Mouse (Mus musculus): Measurements from ENCODE around the gene Zfp13. TPM values are rescaled to one million over a fixed set of nuclear protein-coding genes. Genes with fewer than 3 reads are reported as not detected.
A peak's percentile ranks its signal among the peaks of the same experiment; 100 is the strongest.
"Not testable (repeated sequence)": the region's sequence is repeated elsewhere in the genome, so short reads cannot be mapped to it uniquely, and the experiment has no call there.

Zfp13 gene
- polyA plus RNA-seq, 1 experiment from 2014 or later = 7.3 TPM

DNA sequence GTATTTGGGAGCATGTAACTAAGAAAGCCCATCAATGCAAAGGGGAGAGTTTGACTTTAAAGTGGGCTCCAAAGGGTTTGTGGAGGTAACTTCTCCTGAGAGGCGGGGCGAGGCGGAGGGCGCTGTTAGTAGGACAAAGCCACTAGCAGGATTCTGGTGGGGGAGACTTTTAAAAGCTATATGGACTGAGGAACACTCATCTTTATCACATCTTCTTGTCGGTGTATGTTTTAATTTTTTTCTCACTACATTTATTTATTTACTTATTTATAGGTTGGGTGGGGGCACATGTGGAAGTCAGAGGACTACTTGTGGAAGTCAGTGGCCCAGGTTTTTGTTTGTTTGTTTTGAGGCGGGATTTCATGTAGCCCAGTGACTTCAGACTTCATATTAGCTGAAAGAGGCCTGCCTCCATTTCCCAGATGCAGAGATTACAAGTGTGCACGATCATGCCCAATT, 347 bp upstream of the Zfp13 start:
- Histone ChIP-seq H3K9me3 (replicated peaks; ENCODE audit: control insufficient read depth, low read length) (no peaks in the 10 kb centered on the region), H3K27ac (ENCODE audit: low read length) (peak overlapping the region; percentile 88), H3K9ac (ENCODE audit: low read length) (peak overlapping the region; percentile 71), H3K4me1 (ENCODE audit: control insufficient read depth, insufficient read depth, low read length) (peaks cover 13% of the 10 kb centered on the region), H3K36me3 (ENCODE audit: control insufficient read depth, insufficient read depth) (no peaks in the 10 kb centered on the region), H3K4me3 (ENCODE audit: low read length) (peak overlapping the region; percentile 64), H3K27me3 (ENCODE audit: control insufficient read depth, insufficient read depth, low read length) (no peaks in the 10 kb centered on the region), H3K4me2 (ENCODE audit: low read depth, low read length) (peak overlapping the region; percentile 91)
- ATAC-seq (replicated peaks; ENCODE audit: extremely low read depth, insufficient read depth, low FRiP score) = 0 out of 2 replicates have a peak, but pooled peaks have one; percentile 1
- 22% methylated on average over 7 of the region's 7 CpGs for WGBS

DNA sequence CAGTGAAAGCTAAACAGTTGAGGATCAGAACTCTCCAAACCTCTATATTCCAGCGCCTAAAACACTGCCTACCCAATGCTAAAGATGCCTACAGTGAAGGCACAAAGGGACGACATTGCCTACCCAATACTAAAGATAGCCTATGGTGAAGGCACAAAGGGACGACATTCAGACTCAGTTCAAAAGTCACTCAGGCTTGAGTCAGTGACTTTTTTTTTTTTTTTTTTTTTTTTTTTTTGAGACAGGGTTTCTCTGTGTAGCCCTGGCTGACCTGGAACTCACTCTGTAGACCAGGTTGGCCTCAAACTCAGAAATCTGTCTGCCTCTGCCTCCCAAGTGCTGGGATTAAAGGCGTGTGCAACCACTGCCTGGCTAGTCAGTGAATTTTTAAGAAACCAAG, 4.1 kb downstream of the Zfp13 start:
- not testable (repeated sequence) for H3K27ac ChIP-seq (ENCODE audit: low read length); H3K27me3 ChIP-seq (ENCODE audit: control insufficient read depth, insufficient read depth, low read length); H3K9me3 ChIP-seq (replicated peaks; ENCODE audit: control insufficient read depth, low read length); H3K36me3 ChIP-seq (ENCODE audit: control insufficient read depth, insufficient read depth); H3K4me3 ChIP-seq (ENCODE audit: low read length); H3K4me2 ChIP-seq (ENCODE audit: low read depth, low read length); ATAC-seq (replicated peaks; ENCODE audit: extremely low read depth, insufficient read depth, low FRiP score); H3K9ac ChIP-seq (ENCODE audit: low read length)
- 72% methylated on average over 4 of the region's 4 CpGs for WGBS
- peaks cover 19% of the 10 kb centered on the region for H3K4me1 ChIP-seq (ENCODE audit: control insufficient read depth, insufficient read depth, low read length)

DNA sequence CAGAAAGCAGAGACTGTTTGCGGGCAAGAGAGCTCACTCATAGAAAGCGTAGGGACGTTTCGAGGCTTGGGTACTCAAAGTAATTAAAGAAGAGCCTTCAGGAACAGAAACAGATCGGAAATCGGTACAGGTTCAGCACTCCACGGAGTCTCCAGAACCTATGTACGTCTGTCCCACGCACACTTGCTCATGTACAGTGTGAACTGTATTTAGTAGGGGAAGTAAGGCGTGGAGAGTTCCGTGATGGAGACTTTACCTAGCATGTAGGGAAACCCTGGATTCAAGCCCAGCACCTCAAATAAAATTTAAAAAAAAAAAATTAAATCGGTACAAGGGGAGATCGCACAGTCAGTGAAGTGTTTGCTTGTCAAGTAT, 6.4 kb downstream of the Zfp13 start:
- no peaks in the 10 kb centered on the region for H3K27me3 ChIP-seq (ENCODE audit: control insufficient read depth, insufficient read depth, low read length)
- H3K4me2 ChIP-seq (ENCODE audit: low read depth, low read length) = peak overlapping the region; percentile 96
- ATAC-seq (replicated peaks; ENCODE audit: extremely low read depth, insufficient read depth, low FRiP score) = no peak
- 11% methylated on average over 13 of the region's 13 CpGs for WGBS
- H3K9me3 ChIP-seq (replicated peaks; ENCODE audit: control insufficient read depth, low read length) = no peaks in the 10 kb centered on the region
- peak overlapping the region; percentile 65 for H3K4me3 ChIP-seq (ENCODE audit: low read length)
- no peaks in the 10 kb centered on the region for H3K36me3 ChIP-seq (ENCODE audit: control insufficient read depth, insufficient read depth)
- H3K9ac ChIP-seq (ENCODE audit: low read length) = peak overlapping the region; percentile 81
- H3K4me1 ChIP-seq (ENCODE audit: control insufficient read depth, insufficient read depth, low read length) = peaks cover 6% of the 10 kb centered on the region; the same call in 1 of the 2 replicates
- H3K27ac ChIP-seq (ENCODE audit: low read length) = peak overlapping the region; percentile 64

DNA sequence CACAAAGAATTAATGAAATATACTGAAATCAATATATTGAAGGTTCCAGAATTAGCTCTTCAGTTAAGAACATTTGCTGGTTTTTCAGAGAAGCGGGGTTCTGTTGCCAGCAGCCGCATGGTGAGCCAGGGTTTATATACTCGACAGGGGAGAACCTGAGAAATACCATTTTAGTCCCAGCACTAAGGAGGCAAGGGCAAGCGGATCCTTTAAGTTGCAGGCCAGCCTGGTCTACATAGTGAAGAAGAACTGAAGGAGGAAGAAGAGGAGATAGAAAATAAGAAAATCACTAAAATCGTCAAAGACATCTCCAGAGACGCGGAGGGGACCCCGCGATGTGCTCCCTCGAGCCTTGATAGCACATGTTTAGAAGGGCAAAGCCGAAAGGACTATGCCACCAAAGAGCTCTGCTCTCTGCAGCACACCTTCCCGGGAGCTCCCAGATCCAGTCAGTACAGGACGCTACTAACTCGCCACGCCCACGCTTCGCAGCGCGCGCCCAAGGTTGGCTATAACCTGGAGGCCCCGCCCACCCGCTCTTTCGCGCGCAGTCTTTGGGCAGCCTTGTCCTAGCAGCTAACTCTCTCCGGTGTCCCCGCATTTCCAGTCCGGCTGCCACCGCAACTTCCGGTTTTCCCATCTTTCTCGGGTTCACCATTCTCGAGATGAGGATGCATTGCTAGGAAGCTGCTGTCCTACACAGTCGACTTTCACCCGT, 6.9 kb downstream of the Zfp13 start:
- Histone ChIP-seq H3K9ac (ENCODE audit: low read length) (peak overlapping the region; percentile 81), H3K27me3 (ENCODE audit: control insufficient read depth, insufficient read depth, low read length) (no peaks in the 10 kb centered on the region), H3K9me3 (replicated peaks; ENCODE audit: control insufficient read depth, low read length) (no peaks in the 10 kb centered on the region), H3K4me2 (ENCODE audit: low read depth, low read length) (peak overlapping the region; percentile 96), H3K4me1 (ENCODE audit: control insufficient read depth, insufficient read depth, low read length) (peaks cover 6% of the 10 kb centered on the region; the same call in 1 of the 2 replicates), H3K4me3 (ENCODE audit: low read length) (peak overlapping the region; percentile 65), H3K36me3 (ENCODE audit: control insufficient read depth, insufficient read depth) (no peaks in the 10 kb centered on the region), H3K27ac (ENCODE audit: low read length) (peak overlapping the region; percentile 64)
- whole genome bisulfite sequencing = 7% methylated on average over 34 of the region's 34 CpGs
- ATAC-seq (replicated peaks; ENCODE audit: extremely low read depth, insufficient read depth, low FRiP score) = peak; percentile 99

DNA sequence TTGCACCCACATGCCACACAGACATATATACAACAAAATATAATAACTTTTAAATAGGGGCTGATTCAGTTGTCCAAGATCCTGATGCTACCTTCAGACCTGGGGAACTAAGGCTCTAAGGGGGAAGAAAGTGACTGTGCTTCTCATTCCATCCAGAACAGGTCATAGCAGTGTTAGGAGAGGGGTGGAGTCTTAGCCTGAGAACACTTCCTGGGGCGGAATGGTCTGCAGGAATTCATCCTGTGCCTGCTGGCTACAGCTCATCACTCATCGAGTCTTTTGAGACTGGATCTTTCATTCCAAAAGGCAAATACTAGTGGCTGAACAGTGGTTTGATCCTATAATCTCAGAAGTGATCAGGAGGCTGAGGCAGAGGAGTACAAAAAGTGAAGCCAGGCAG, 12.0 kb downstream of the Zfp13 start:
- Histone ChIP-seq H3K9me3 (replicated peaks; ENCODE audit: control insufficient read depth, low read length) (no peaks in the 10 kb centered on the region), H3K27ac (ENCODE audit: low read length) (no peak overlapping the region), H3K9ac (ENCODE audit: low read length) (no peak overlapping the region), H3K36me3 (ENCODE audit: control insufficient read depth, insufficient read depth) (no peaks in the 10 kb centered on the region), H3K4me3 (ENCODE audit: low read length) (no peak overlapping the region), H3K4me2 (ENCODE audit: low read depth, low read length) (no peak overlapping the region), H3K4me1 (ENCODE audit: control insufficient read depth, insufficient read depth, low read length) (peaks cover 14% of the 10 kb centered on the region), H3K27me3 (ENCODE audit: control insufficient read depth, insufficient read depth, low read length) (no peaks in the 10 kb centered on the region)
- ATAC-seq (replicated peaks; ENCODE audit: extremely low read depth, insufficient read depth, low FRiP score) = no peak
- 41% methylated on average over 2 of the region's 2 CpGs for WGBS

DNA sequence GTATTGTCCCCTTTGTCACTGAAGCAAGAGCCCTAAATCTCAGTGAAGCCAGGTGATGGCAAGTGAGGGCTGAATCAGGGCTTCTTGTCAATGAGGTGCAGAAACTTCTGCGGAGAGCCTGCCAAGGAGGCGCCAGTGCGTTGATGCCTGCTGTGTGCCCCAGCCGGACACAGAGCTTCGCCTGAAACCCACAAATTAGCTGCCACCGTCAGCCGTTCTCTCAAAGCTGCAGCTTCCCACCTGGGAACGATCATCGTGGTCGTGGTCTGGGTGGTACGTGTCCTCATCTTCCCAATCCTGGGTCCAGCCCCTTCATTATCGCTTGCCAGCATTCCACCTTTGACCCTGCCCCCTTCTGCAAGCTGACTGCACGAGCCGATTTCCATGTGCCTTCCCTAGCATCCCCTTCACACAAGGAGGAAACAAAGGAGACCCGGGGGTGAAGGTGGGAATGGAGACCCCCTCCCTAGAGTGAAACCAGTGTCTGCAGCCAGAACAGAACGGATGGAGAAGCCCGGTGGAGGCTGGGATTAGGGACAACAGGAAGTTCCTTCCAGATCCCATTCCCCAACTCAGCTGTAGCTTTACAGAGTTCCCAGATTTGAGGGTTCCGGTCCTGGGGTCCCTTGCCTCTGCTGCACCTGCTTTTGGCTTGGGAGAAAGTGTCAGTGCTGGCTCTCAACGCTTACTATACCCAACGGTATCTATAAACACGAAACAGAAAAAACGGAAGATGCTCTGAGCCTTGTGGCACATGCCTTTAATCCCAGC, 13.4 kb downstream of the Zfp13 start:
- peak overlapping the region; percentile 76 for H3K4me3 ChIP-seq (ENCODE audit: low read length)
- H3K9me3 ChIP-seq (replicated peaks; ENCODE audit: control insufficient read depth, low read length) = no peaks in the 10 kb centered on the region
- ATAC-seq (replicated peaks; ENCODE audit: extremely low read depth, insufficient read depth, low FRiP score) = peak; percentile 83; the same call in 1 of the 2 replicates
- H3K4me2 ChIP-seq (ENCODE audit: low read depth, low read length) = peak overlapping the region; percentile 74
- H3K36me3 ChIP-seq (ENCODE audit: control insufficient read depth, insufficient read depth) = peaks cover 4% of the 10 kb centered on the region; the same call in 1 of the 2 replicates
- H3K27ac ChIP-seq (ENCODE audit: low read length) = no peak overlapping the region
- peak overlapping the region; percentile 75 for H3K9ac ChIP-seq (ENCODE audit: low read length)
- H3K4me1 ChIP-seq (ENCODE audit: control insufficient read depth, insufficient read depth, low read length) = peaks cover 12% of the 10 kb centered on the region
- under 1% methylated on average over 22 of the region's 22 CpGs for WGBS
- no peaks in the 10 kb centered on the region for H3K27me3 ChIP-seq (ENCODE audit: control insufficient read depth, insufficient read depth, low read length)

DNA sequence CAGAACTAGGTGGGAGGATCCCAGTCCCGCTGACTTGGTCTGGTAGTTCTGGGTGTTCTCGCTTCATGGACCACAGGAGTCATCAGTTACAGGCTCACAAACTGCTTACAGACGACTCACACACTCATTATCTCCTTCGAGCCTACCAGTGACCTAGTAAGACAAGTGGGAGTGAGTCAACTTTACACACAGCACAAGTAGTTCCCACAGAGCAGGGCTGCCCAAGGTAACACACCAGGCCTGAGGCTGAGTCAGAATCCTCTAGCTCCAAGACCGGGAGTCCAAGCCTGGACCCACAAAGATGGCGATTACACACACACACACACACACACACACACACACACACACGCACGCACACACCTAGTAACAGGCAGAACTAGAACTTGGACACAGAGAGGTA, 14.5 kb downstream of the Zfp13 start:
- Histone ChIP-seq H3K4me3 (ENCODE audit: low read length) (no peak overlapping the region), H3K36me3 (ENCODE audit: control insufficient read depth, insufficient read depth) (peaks cover 15% of the 10 kb centered on the region), H3K27me3 (ENCODE audit: control insufficient read depth, insufficient read depth, low read length) (no peaks in the 10 kb centered on the region), H3K9me3 (replicated peaks; ENCODE audit: control insufficient read depth, low read length) (no peaks in the 10 kb centered on the region), H3K4me2 (ENCODE audit: low read depth, low read length) (peak overlapping the region; percentile 74), H3K27ac (ENCODE audit: low read length) (no peak overlapping the region), H3K4me1 (ENCODE audit: control insufficient read depth, insufficient read depth, low read length) (peaks cover 12% of the 10 kb centered on the region), H3K9ac (ENCODE audit: low read length) (no peak overlapping the region; the same call in 1 of the 2 replicates)
- WGBS = 81% methylated on average over 8 of the region's 8 CpGs
- no peak for ATAC-seq (replicated peaks; ENCODE audit: extremely low read depth, insufficient read depth, low FRiP score)

DNA sequence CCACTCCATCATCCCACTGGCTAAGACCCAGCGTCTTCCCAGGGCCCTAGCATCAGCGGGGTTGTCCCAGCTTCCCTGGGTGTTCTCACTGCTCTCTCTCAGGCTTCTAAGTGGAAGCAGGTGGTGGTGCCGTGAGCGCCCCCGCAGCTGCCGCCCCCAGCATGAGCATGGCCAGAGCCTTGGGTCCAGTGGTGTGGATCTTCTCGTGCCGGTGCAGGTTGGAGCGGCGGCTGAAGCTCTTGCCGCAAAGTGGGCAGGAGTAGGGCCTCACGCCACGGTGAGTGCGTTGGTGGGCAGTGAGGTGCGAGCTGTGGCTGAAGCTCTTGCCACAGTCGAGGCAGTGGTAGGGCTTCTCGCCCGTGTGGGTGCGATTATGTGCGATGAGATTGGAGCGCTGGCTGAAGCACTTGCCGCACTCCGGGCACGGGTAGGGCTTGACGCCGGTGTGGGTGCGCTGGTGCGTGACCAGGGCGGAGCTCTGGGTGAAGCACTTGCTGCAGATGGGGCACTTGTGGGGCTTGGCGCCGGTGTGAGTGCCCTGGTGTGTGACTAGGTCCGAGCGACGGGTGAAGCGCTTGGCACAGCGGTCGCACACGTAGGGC, 23.2 kb downstream of the Zfp13 start:
- H3K4me1 ChIP-seq (ENCODE audit: control insufficient read depth, insufficient read depth, low read length) = no peaks in the 10 kb centered on the region
- no peaks in the 10 kb centered on the region for H3K27me3 ChIP-seq (ENCODE audit: control insufficient read depth, insufficient read depth, low read length)
- H3K27ac ChIP-seq (ENCODE audit: low read length) = no peak overlapping the region
- H3K36me3 ChIP-seq (ENCODE audit: control insufficient read depth, insufficient read depth) = peaks cover 58% of the 10 kb centered on the region
- WGBS = 95% methylated on average over 38 of the region's 38 CpGs
- no peak overlapping the region for H3K4me3 ChIP-seq (ENCODE audit: low read length)
- H3K9me3 ChIP-seq (replicated peaks; ENCODE audit: control insufficient read depth, low read length) = peaks cover 4% of the 10 kb centered on the region; the same call in 1 of the 2 replicates
- H3K9ac ChIP-seq (ENCODE audit: low read length) = no peak overlapping the region
- no peak for ATAC-seq (replicated peaks; ENCODE audit: extremely low read depth, insufficient read depth, low FRiP score)
- H3K4me2 ChIP-seq (ENCODE audit: low read depth, low read length) = no peak overlapping the region
